Mouse (Mus musculus) midbrain, embryonic 11.5 days (tissue): ENCODE data around the gene Klhl6. TPM values are rescaled to one million over a fixed set of nuclear protein-coding genes. Genes with fewer than 3 reads are reported as not detected.
"Not testable (repeated sequence)": the region's sequence is repeated elsewhere in the genome, so short reads cannot be mapped to it uniquely, and the experiment has no call there.

ENCODE experiments used
- ATAC-seq: fragments of 200-750 bp; cut with Nextera tagmentation; 2 replicates; pipeline ENCODE4 v1.8.0; 2017; ENCODE audit warnings: moderate TSS enrichment, moderate library complexity; ENCODE audit not compliant: low FRiP score
- DNase-seq: peaks from one replicate; pipeline ENCODE4 v3.0.0; 2015; ENCODE audit warnings: low spot score; ENCODE audit errors: missing footprints
- H3K27ac ChIP-seq: fragments of 300-500 bp; sonication (generic); 2 replicates; pipeline ENCODE4 v1.5.1; 2014; ENCODE audit warnings: low read depth, low read length
- H3K27me3 ChIP-seq: fragments of 300-500 bp; sonication (generic); 2 replicates; pipeline ENCODE4 v1.6.1; 2014; ENCODE audit warnings: mild to moderate bottlenecking, low read length, moderate library complexity, mixed read lengths; ENCODE audit not compliant: control insufficient read depth, insufficient read depth
- H3K36me3 ChIP-seq: fragments of 300-500 bp; sonication (generic); 2 replicates; pipeline ENCODE4 v1.6.1; 2014; ENCODE audit warnings: mild to moderate bottlenecking, low read length, moderate library complexity, mixed read lengths; ENCODE audit not compliant: control insufficient read depth, insufficient read depth
- H3K4me1 ChIP-seq: fragments of 300-500 bp; sonication (generic); 2 replicates; pipeline ENCODE4 v1.6.1; 2014; ENCODE audit warnings: low read length; ENCODE audit not compliant: control insufficient read depth, insufficient read depth
- H3K4me2 ChIP-seq: fragments of 300-500 bp; sonication (generic); 2 replicates; pipeline ENCODE4 v1.6.1; 2014; ENCODE audit warnings: mild to moderate bottlenecking, moderate library complexity
- H3K4me3 ChIP-seq: fragments of 300-500 bp; sonication (generic); 2 replicates; pipeline ENCODE4 v1.5.1; 2014; ENCODE audit warnings: low read depth, low read length
- H3K9ac ChIP-seq: fragments of 300-500 bp; sonication (generic); 2 replicates; pipeline ENCODE4 v1.6.1; 2014; ENCODE audit warnings: low read length
- H3K9me3 ChIP-seq: fragments of 300-500 bp; sonication (generic); 2 replicates; pipeline ENCODE4 v1.6.1; 2016; ENCODE audit warnings: low read length; ENCODE audit not compliant: control insufficient read depth
- WGBS: fragments of 180-500 bp; shearing (Covaris S2); extraction: QIAGEN DNeasy Blood & Tissue Kit; methylation state at CpG from one replicate; pipeline ENCODE4 v1.1.7; 2014; 5-methylcytosine and 5-hydroxymethylcytosine counted together
- polyA plus RNA-seq: library from polyadenylated mRNA; unstranded; fragments of >200 nt; fragmentation: Nextera tagmentation; extraction: Ambion mirVana; gene quantifications from 2 replicates; pipeline ENCODE4 v1.2.1, GENCODE M21; 2014

Gene Klhl6
- 7.0 and 8.4 TPM in 2 replicates for polyA plus RNA-seq

DNA sequence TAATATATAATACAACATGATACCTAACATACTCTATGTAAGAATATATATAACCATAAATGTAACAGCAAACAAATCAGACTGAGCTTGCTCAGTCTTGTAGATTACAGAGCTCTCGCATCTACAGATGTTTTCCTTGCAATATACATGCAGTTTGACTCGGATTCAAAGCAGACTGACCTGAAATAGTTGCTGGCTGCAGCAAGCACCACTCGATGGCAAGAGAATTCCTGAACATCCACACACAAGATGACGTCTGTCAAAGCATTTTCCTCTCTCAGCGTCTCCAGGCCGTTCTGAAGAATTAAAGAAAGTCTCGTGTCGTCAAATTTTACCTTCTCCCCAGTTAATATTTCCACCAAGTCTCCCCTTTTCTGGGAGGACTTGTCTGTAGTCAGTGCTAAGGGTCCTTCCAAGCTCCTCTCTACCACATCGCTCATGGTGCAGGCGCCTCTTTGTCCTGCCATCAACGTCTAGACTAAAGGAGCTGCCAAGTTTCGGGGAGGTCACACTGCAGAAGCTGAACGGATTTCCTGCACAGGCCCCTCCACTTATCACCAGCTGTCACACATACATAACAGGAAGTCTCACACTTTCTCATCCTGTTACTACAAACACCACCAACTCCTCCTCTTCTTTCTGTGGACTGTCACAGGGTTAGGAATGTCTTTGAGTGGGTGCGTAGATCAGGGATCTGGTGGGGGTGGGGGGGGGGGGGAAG lies at the start of gene Klhl6:
Gene Klhl6, minus strand, starts transcription at position 501 of the 721 bp plus-strand sequence.
- H3K4me3 ChIP-seq = no peak within 1 kb of the TSS
- no peaks in the 10 kb centered on the region for H3K36me3 ChIP-seq
- H3K27ac ChIP-seq = no peak within 1 kb of the TSS
- WGBS = 78% methylated on average over 14 of the region's 14 CpGs
- H3K9me3 ChIP-seq = no peaks in the 10 kb centered on the region
- H3K4me1 ChIP-seq = no peaks in the 10 kb centered on the region
- no peaks in the 10 kb centered on the region for H3K27me3 ChIP-seq
- H3K4me2 ChIP-seq = no peak within 1 kb of the TSS
- H3K9ac ChIP-seq = no peak within 1 kb of the TSS
- DNase-seq (no peak), ATAC-seq (no peak)

DNA sequence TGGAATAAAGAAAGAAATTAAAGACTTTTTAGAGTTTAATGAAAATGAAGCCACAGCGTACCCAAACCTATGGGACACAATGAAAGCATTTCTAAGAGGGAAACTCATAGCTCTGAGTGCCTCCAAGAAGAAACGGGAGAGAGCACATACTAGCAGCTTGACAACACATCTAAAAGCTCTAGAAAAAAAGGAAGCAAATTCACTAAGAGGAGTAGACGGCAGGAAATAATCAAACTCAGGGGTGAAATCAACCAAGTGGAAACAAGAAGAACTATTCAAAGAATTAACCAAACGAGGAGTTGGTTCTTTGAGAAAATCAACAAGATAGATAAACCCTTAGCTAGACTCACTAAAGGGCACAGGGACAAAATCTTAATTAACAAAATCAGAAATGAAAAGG lies 44.4 kb upstream of the Klhl6 start:
- H3K9me3 ChIP-seq, H3K4me1 ChIP-seq, H3K4me3 ChIP-seq, H3K9ac ChIP-seq, H3K4me2 ChIP-seq, ATAC-seq, H3K27me3 ChIP-seq, H3K27ac ChIP-seq, DNase-seq, H3K36me3 ChIP-seq: not testable (repeated sequence)
- 56% methylated on average over 2 of the region's 4 CpGs for WGBS

- WGBS = 97% methylated on average over 1 of the region's 1 CpGs
- Histone ChIP-seq H3K4me3 (no peak overlapping the region), H3K4me1 (no peaks in the 10 kb centered on the region), H3K36me3 (no peaks in the 10 kb centered on the region), H3K4me2 (no peak overlapping the region), H3K27me3 (no peaks in the 10 kb centered on the region), H3K9me3 (no peaks in the 10 kb centered on the region), H3K27ac (no peak overlapping the region), H3K9ac (no peak overlapping the region)
- ATAC-seq (no peak), DNase-seq (no peak)
Measured at GRCm38 (mm10) chr16:20022821-20023220, 40.0 kb upstream of the Klhl6 start.

DNA sequence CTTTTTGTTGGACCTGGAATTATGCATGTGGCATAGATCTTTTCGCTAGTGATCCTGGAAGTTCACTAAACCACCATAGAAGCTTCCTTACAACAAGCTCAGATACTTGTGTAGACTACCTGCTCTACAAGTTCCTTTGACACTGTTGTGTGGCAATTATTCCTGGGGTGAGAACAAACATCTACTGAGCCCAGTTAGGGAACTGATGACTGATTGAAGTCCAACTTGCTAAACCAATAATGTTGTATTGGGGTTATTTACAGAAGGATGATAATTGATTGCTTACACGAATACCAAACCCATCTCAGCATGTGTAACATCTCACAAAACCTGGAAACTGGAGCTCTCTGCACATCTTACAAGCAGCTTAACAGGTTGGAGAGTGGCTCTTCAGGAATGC lies 39.0 kb upstream of the Klhl6 start:
- Histone ChIP-seq H3K36me3 (no peaks in the 10 kb centered on the region), H3K27ac (no peak overlapping the region), H3K4me2 (no peak overlapping the region), H3K9ac (no peak overlapping the region), H3K9me3 (no peaks in the 10 kb centered on the region), H3K4me3 (no peak overlapping the region), H3K4me1 (no peaks in the 10 kb centered on the region), H3K27me3 (no peaks in the 10 kb centered on the region)
- ATAC-seq (no peak), DNase-seq (no peak)
- WGBS = 82% methylated on average over 2 of the region's 2 CpGs

GRCm38 (mm10) chr16:20012647-20013046 lies 29.8 kb upstream of the Klhl6 start:
- Histone ChIP-seq H3K4me2 (no peak overlapping the region), H3K27ac (no peak overlapping the region), H3K9ac (no peak overlapping the region), H3K9me3 (no peaks in the 10 kb centered on the region), H3K27me3 (no peaks in the 10 kb centered on the region), H3K4me3 (no peak overlapping the region), H3K4me1 (no peaks in the 10 kb centered on the region), H3K36me3 (no peaks in the 10 kb centered on the region)
- DNase-seq (no peak), ATAC-seq (no peak)

DNA sequence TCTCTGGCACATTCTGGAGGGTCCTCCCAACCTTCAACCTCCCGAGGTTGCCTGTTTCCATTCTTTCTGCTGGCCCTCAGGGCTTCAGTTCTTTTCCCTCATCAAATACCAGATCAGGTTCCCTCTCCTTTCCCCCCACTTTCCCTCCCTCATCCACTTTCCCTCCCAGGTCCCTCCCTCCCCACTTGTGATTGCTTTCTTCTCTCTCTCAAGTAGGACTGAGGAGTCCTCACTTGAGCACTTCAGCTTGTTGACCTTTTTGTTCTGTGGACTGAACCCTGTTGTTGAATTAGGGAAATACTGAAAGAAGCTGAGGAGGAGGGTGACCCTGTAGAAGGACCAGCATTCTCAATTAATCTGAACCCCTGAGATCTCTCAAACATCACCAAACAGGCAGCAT lies 23.2 kb upstream of the Klhl6 start:
- Histone ChIP-seq H3K36me3 (no peaks in the 10 kb centered on the region), H3K4me1 (no peaks in the 10 kb centered on the region), H3K27ac (no peak overlapping the region), H3K9ac (no peak overlapping the region), H3K4me3 (no peak overlapping the region), H3K4me2 (no peak overlapping the region), H3K9me3 (no peaks in the 10 kb centered on the region), H3K27me3 (no peaks in the 10 kb centered on the region)
- DNase-seq (no peak), ATAC-seq (no peak)
- WGBS = 67% methylated on average over 1 of the region's 1 CpGs

DNA sequence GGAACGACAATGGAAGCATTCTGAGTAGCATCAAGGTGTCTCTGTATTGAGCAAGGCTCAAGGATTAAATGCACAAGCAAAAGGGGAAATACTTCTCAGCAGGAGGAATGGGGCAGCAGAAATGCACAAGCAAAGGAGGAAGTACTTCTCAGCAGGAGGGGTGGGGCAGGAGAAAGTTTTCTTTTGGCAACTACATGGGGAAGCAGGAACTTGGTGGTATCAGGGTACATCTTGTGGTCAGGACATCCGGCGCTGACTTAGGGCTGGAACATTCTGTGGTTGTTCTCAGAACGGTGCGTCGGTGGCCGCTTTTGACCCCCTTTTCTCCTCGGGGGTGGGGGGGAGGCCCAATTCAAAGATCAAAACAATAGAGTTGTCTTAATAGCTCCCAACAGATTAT lies 17.4 kb upstream of the Klhl6 start:
- 92% methylated on average over 8 of the region's 8 CpGs for WGBS

GRCm38 (mm10) chr16:19997616-19998015 lies 14.8 kb upstream of the Klhl6 start:
- H3K9me3 ChIP-seq = no peaks in the 10 kb centered on the region
- ATAC-seq (no peak), DNase-seq (peak; percentile 85)
- H3K4me2 ChIP-seq = no peak overlapping the region
- no peak overlapping the region for H3K4me3 ChIP-seq
- 85% methylated on average over 7 of the region's 7 CpGs for WGBS
- H3K36me3 ChIP-seq = no peaks in the 10 kb centered on the region
- H3K27me3 ChIP-seq = no peaks in the 10 kb centered on the region
- no peaks in the 10 kb centered on the region for H3K4me1 ChIP-seq
- H3K9ac ChIP-seq = no peak overlapping the region
- H3K27ac ChIP-seq = no peak overlapping the region

More for the DNA sequence above, 17.4 kb upstream of the Klhl6 start:
- not testable (repeated sequence) for H3K9me3 ChIP-seq, H3K36me3 ChIP-seq, H3K9ac ChIP-seq, H3K27me3 ChIP-seq, ATAC-seq, H3K4me2 ChIP-seq, H3K4me1 ChIP-seq, H3K4me3 ChIP-seq, DNase-seq, H3K27ac ChIP-seq

DNA sequence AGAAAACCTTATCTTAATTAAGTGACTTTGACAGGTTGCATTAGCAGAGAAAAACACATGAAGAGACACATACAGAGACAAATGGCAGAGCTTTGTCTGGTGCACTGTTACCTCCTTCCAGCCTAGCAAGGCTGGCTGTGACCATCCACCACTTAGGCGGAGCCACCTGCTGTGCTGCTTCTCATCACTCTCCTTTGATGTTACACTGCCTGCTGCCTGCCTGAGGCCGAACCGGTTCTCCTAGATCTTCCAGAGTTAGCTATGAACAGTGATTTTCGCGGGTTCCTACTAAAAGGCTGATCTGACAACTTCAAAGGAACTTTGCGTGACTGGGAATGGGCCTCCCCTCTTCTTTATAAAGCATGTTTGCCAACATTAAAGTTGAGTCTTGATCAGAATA lies 14.1 kb upstream of the Klhl6 start:
- not testable (repeated sequence) for DNase-seq, H3K36me3 ChIP-seq, H3K27ac ChIP-seq, H3K4me2 ChIP-seq, H3K9me3 ChIP-seq, H3K4me1 ChIP-seq, H3K9ac ChIP-seq, H3K27me3 ChIP-seq, H3K4me3 ChIP-seq, ATAC-seq
- 17% methylated on average over 6 of the region's 6 CpGs for WGBS
